Mouse (Mus musculus): Measurements from ENCODE around the gene Hoga1. TPM values are rescaled to one million over a fixed set of nuclear protein-coding genes. Genes with fewer than 3 reads are reported as not detected.

The Hoga1 gene
- total RNA-seq, 1 experiment, result 0.89 TPM

DNA sequence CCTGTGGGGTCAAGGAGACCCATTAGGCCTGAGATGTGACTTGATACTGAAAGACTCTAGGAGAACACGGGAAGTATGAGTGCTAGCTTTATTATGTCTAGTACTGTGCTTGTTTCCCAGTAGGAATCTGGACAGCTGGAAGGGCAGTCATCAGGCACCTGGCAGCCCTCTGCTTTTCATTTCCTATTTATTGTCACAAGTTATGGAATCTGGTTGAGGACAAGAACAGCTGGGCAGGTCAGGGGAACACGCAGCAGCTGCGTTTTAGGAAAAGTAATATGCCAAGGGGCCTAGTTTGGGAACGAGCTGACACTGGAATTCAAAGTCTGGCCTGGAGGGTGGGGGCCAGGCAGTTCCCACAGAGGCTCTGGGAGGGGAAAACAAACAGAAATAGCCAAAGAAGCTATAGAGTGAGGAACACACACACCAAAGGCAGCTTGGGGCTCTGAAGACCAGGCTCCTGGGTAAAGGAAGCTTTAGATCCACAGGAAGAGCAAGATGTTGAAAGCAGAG, 44.9 kb upstream of the Hoga1 start:
- in situ Hi-C loops (cut with MboI; ENCODE audit: low sequenced_read_pairs in 2 of 2, unreplicated experiment in 2 of 2), result no loop called here
- Histone ChIP-seq H3K27ac (ENCODE audit: insufficient read depth, low read depth, low read length, poor library complexity, severe bottlenecking) (no peak overlapping the region), H3K9me3 (ENCODE audit: control insufficient read depth, insufficient read depth, low read depth, low read length) (no peaks in the 10 kb centered on the region), H3K4me3 (ENCODE audit: insufficient read depth in 1 of 2, low read depth in 1 of 2, low read length in 2 of 2, poor library complexity in 1 of 2, severe bottlenecking in 1 of 2) (no peak overlapping the region), H3K36me3 (ENCODE audit: control insufficient read depth, insufficient read depth, low read length, poor library complexity, severe bottlenecking) (no peaks in the 10 kb centered on the region), H3K9ac (ENCODE audit: insufficient read depth, low read depth, low read length, poor library complexity, severe bottlenecking) (no peak overlapping the region), H3K4me1 (ENCODE audit: control insufficient read depth in 2 of 2, insufficient read depth in 2 of 2, low read length in 2 of 2, poor library complexity in 1 of 2) (peaks cover 12 to 18% of the 10 kb centered on the region in 2 experiments)
- TF ChIP-seq ZC3H11A (IDR thresholded peaks at IDR 0.05; ENCODE audit: borderline replicate concordance, low read depth, low read length) (no peak), MAFK (IDR thresholded peaks at IDR 0.05; ENCODE audit: insufficient read depth, low read depth, low read length) (no peak), ZNF384 (IDR thresholded peaks at IDR 0.05; ENCODE audit: low read depth, low read length) (no peak), HCFC1 (IDR thresholded peaks at IDR 0.05; ENCODE audit: borderline replicate concordance, insufficient read depth, low read length) (no peak), CHD2 (IDR thresholded peaks at IDR 0.05; ENCODE audit: low read depth, low read length) (no peak)
- DNase-seq (ENCODE audit: low read depth, low spot score), result no peak

GRCm38 (mm10) chr19:42001253-42001980, 44.0 kb upstream of the Hoga1 start:
- H3K4me1 ChIP-seq (ENCODE audit: control insufficient read depth in 2 of 2, insufficient read depth in 2 of 2, low read length in 2 of 2, poor library complexity in 1 of 2), result peaks cover 7 to 14% of the 10 kb centered on the region in 2 experiments; a peak in 3 of 4 replicates
- in situ Hi-C loops (cut with MboI; ENCODE audit: low sequenced_read_pairs in 2 of 2, unreplicated experiment in 2 of 2), result no loop called here
- TF ChIP-seq ZNF384 (IDR thresholded peaks at IDR 0.05; ENCODE audit: low read depth, low read length) (no peak), HCFC1 (IDR thresholded peaks at IDR 0.05; ENCODE audit: borderline replicate concordance, insufficient read depth, low read length) (no peak), ZC3H11A (IDR thresholded peaks at IDR 0.05; ENCODE audit: borderline replicate concordance, low read depth, low read length) (no peak), MAFK (IDR thresholded peaks at IDR 0.05; ENCODE audit: insufficient read depth, low read depth, low read length) (no peak), CHD2 (IDR thresholded peaks at IDR 0.05; ENCODE audit: low read depth, low read length) (no peak)
- no peaks in the 10 kb centered on the region for H3K9me3 ChIP-seq (ENCODE audit: control insufficient read depth, insufficient read depth, low read depth, low read length)
- H3K27ac ChIP-seq (ENCODE audit: insufficient read depth, low read depth, low read length, poor library complexity, severe bottlenecking), result no peak overlapping the region
- no peaks in the 10 kb centered on the region for H3K36me3 ChIP-seq (ENCODE audit: control insufficient read depth, insufficient read depth, low read length, poor library complexity, severe bottlenecking)
- H3K9ac ChIP-seq (ENCODE audit: insufficient read depth, low read depth, low read length, poor library complexity, severe bottlenecking), result no peak overlapping the region
- no peak for DNase-seq (ENCODE audit: low read depth, low spot score)
- H3K4me3 ChIP-seq (ENCODE audit: insufficient read depth in 1 of 2, low read depth in 1 of 2, low read length in 2 of 2, poor library complexity in 1 of 2, severe bottlenecking in 1 of 2), result no peak overlapping the region

DNA sequence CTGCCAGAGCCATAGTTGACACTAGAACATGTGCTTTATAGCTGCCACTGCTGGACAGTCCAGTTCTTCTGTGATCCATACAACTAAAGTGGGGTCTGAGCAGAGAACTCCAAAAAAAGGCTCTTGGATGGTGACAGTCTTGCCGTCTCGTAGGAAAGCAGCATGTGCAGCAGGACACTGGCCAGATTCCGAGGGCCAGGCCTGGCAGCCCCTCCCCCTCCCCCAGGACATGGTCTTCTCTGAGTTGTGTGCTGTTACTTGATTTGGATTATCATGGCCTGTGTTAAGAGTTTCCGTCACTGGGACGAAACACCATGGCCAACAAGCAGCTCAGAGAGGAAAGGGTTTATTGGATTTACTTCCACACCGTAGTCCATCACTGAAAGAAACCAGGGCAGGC, 41.2 kb upstream of the Hoga1 start:
- no peak overlapping the region for H3K4me3 ChIP-seq (ENCODE audit: insufficient read depth in 1 of 2, low read depth in 1 of 2, low read length in 2 of 2, poor library complexity in 1 of 2, severe bottlenecking in 1 of 2)
- in situ Hi-C loops (cut with MboI; ENCODE audit: low sequenced_read_pairs in 2 of 2, unreplicated experiment in 2 of 2), result no loop called here
- H3K27ac ChIP-seq (ENCODE audit: insufficient read depth, low read depth, low read length, poor library complexity, severe bottlenecking), result no peak overlapping the region
- no peaks in the 10 kb centered on the region for H3K36me3 ChIP-seq (ENCODE audit: control insufficient read depth, insufficient read depth, low read length, poor library complexity, severe bottlenecking)
- peaks cover 8 to 19% of the 10 kb centered on the region in 2 experiments for H3K4me1 ChIP-seq (ENCODE audit: control insufficient read depth in 2 of 2, insufficient read depth in 2 of 2, low read length in 2 of 2, poor library complexity in 1 of 2)
- no peak for TF ChIP-seq ZC3H11A (IDR thresholded peaks at IDR 0.05; ENCODE audit: borderline replicate concordance, low read depth, low read length)
- no peak for TF ChIP-seq HCFC1 (IDR thresholded peaks at IDR 0.05; ENCODE audit: borderline replicate concordance, insufficient read depth, low read length)
- no peak for TF ChIP-seq MAFK (IDR thresholded peaks at IDR 0.05; ENCODE audit: insufficient read depth, low read depth, low read length)
- no peak for TF ChIP-seq CHD2 (IDR thresholded peaks at IDR 0.05; ENCODE audit: low read depth, low read length)
- TF ChIP-seq ZNF384 (IDR thresholded peaks at IDR 0.05; ENCODE audit: low read depth, low read length), result no peak
- DNase-seq (ENCODE audit: low read depth, low spot score), result no peak
- no peak overlapping the region for H3K9ac ChIP-seq (ENCODE audit: insufficient read depth, low read depth, low read length, poor library complexity, severe bottlenecking)
- no peaks in the 10 kb centered on the region for H3K9me3 ChIP-seq (ENCODE audit: control insufficient read depth, insufficient read depth, low read depth, low read length)

DNA sequence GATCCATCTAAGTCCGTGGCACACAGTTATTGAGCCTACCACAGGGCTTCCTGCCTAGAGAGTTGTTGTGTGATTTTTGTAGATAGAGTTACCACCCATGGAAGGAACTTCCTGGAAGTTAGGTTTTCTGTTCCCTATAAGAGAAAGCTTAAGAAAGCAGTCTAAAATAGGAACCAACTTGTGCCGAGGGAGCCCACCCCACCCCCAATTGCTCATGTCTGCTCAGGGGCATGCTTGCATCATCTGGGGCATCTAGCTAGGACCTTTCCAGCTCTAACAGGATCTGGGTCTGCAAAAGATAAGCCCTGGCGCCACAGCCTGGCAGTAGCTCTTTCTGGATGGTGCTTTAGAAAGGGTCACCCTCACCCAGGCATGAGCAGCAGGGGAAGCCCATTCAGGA, 39.8 kb upstream of the Hoga1 start:
- Histone ChIP-seq H3K27ac (ENCODE audit: insufficient read depth, low read depth, low read length, poor library complexity, severe bottlenecking) (no peak overlapping the region), H3K36me3 (ENCODE audit: control insufficient read depth, insufficient read depth, low read length, poor library complexity, severe bottlenecking) (no peaks in the 10 kb centered on the region), H3K4me1 (ENCODE audit: control insufficient read depth in 2 of 2, insufficient read depth in 2 of 2, low read length in 2 of 2, poor library complexity in 1 of 2) (peaks cover 6 to 21% of the 10 kb centered on the region in 2 experiments), H3K4me3 (ENCODE audit: insufficient read depth in 1 of 2, low read depth in 1 of 2, low read length in 2 of 2, poor library complexity in 1 of 2, severe bottlenecking in 1 of 2) (no peak overlapping the region), H3K9me3 (ENCODE audit: control insufficient read depth, insufficient read depth, low read depth, low read length) (no peaks in the 10 kb centered on the region), H3K9ac (ENCODE audit: insufficient read depth, low read depth, low read length, poor library complexity, severe bottlenecking) (no peak overlapping the region)
- in situ Hi-C loops (cut with MboI; ENCODE audit: low sequenced_read_pairs in 2 of 2, unreplicated experiment in 2 of 2), result no loop called here
- no peak for TF ChIP-seq MAFK (IDR thresholded peaks at IDR 0.05; ENCODE audit: insufficient read depth, low read depth, low read length)
- no peak for TF ChIP-seq ZNF384 (IDR thresholded peaks at IDR 0.05; ENCODE audit: low read depth, low read length)
- no peak for TF ChIP-seq CHD2 (IDR thresholded peaks at IDR 0.05; ENCODE audit: low read depth, low read length)
- no peak for TF ChIP-seq ZC3H11A (IDR thresholded peaks at IDR 0.05; ENCODE audit: borderline replicate concordance, low read depth, low read length)
- TF ChIP-seq HCFC1 (IDR thresholded peaks at IDR 0.05; ENCODE audit: borderline replicate concordance, insufficient read depth, low read length), result no peak
- DNase-seq (ENCODE audit: low read depth, low spot score), result no peak
